Mouse (Mus musculus): ENCODE results near the gene Olfr1359. TPM values are rescaled to one million over a fixed set of nuclear protein-coding genes. Genes with fewer than 3 reads are reported as not detected.
"Not testable (repeated sequence)": the region's sequence is repeated elsewhere in the genome, so short reads cannot be mapped to it uniquely, and the experiment has no call there.

Gene Olfr1359
- total RNA-seq, 2 experiments from 2014 or later = not detected

GRCm38 (mm10) chr13:21722373-21722925 is 24.5 kb downstream of the Olfr1359 start:
- intact Hi-C loops (cut with DNase I; ENCODE audit: low total_unique reads) = no loop called here

GRCm38 (mm10) chr13:21722993-21723836 is 25.3 kb downstream of the Olfr1359 start:
- no peak for DNase-seq
- intact Hi-C loops (cut with DNase I; ENCODE audit: low total_unique reads) = no loop called here

More at GRCm38 (mm10) chr13:21722373-21722925, 24.5 kb downstream of the Olfr1359 start:
- no peak for DNase-seq

- intact Hi-C loops (cut with DNase I; ENCODE audit: low total_unique reads) = no loop called here
- no peak for DNase-seq
Measured at GRCm38 (mm10) chr13:21727948-21728572, 30.1 kb downstream of the Olfr1359 start.

- intact Hi-C loops (cut with DNase I; ENCODE audit: low total_unique reads) = no loop called here
- DNase-seq = no peak
Measured at GRCm38 (mm10) chr13:21729544-21729943, 31.6 kb downstream of the Olfr1359 start.

DNA sequence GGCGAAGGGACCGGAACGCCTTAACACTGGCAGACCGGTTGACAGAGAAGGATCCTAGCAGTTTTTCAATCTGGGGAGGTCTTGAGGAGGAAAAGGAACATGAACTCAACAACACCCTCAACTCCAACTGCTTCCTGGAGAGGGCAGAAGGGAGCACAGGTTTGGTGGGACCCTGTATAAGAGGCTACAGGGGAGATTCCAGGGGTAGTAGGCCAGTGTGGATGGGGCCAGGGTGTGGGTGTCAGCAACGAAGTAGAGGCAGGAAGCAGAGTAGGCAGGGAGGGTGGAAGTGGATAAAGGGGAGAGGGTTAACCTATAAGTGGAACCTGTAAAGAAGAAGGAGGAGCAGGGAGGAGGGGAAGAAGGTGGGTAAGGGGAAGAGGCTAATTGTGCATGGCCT is 35.6 kb downstream of the Olfr1359 start:
- DNase-seq = no peak
- intact Hi-C loops (cut with DNase I; ENCODE audit: low total_unique reads) = no loop called here

GRCm38 (mm10) chr13:21734010-21734905 is 36.3 kb downstream of the Olfr1359 start:
- peak; percentile 60 for DNase-seq
- intact Hi-C loops (cut with DNase I; ENCODE audit: low total_unique reads) = no loop called here

DNA sequence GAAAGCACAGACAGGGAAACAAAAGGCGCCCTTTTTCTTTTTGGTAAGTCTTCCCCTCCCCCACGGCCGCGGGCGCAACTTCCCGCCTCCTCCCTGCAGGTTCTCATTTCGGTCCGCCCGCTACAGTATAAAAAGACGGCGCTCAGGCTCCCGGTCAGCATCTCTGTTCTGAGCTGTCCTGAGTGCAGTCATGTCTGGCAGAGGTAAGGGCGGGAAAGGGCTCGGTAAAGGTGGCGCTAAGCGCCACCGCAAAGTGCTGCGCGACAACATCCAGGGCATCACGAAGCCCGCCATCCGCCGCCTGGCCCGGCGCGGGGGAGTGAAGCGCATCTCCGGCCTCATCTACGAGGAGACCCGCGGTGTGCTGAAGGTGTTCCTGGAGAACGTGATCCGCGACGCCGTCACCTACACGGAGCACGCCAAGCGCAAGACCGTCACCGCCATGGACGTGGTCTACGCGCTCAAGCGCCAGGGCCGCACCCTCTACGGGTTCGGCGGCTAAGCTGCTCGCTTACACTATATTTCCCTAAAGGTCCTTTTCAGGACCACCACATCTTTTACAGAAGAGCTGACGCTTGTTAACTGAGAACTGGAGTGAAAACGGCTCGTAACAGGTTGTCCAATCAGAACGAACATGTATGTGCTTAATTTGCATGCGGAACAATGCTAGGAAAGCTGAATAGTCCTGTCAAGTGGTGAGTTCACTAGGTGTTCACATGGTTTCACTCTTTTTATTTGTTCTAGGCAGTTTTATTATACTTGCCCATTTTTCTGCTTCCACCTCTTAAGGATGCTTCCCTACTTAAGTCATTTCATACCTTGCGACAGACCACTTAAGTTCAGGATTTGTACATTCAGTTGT is 37.2 kb downstream of the Olfr1359 start, which contains the start of gene Hist1h4j:
Gene Hist1h4j (plus strand): TSS at position 159 of the 862 bp plus-strand sequence.
- intact Hi-C loops (cut with DNase I; ENCODE audit: low total_unique reads) = not testable (repeated sequence)
- peak; percentile 52 for DNase-seq

DNA sequence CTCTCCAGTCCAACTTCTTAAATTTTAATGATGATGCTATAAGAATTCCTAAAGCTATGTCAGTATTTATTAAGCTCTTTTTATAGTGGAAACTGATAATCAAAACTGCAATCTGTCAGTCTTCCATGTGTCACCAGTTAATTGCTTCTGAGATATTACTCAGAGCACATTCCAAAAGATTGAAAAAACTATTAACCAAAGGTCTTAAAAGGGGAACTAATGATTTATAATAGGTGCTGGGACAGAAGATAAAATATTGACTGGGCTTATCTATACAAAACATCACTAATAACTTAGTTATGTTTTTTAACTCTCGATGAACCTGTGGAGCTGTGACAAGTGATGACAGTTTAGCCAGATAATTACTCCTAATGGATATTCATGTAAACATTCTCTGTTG is 47.1 kb downstream of the Olfr1359 start:
- no peak for DNase-seq
- intact Hi-C loops (cut with DNase I; ENCODE audit: low total_unique reads) = no loop called here

DNA sequence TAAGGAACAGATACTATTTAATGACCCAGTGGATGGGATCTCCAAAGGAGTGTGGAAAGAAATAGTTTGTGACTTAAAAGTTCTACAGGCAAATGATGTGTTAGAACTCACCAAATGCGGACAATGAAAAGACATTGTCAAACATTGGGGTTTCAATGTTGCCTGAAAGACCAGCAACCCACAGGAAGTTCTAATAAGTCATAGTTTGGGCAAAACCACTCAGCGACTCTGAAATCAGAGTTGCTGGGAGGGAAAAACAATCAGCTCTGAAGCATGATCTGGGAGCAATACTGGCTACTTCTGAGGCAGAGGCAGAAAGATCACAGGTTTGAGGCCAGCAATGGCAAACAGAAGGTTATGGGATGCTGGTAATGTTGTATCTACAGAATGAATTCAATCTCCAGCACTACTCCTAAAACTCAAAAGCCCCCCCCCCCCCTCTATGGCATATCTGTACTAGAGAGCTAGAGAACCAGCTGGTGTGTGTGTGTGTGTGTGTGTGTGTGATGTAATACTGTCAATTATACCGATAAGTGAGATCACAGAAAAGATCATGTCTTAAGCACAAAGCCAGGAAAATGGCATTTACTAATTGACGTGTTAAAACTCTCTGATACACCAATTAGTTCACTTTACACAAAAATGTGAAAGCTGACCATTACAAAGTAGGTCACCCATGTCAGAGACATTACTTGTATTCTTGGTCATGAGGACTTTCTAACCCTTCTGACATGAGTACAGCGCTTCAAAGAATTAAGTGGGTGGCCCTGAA is 51.7 kb downstream of the Olfr1359 start:
- DNase-seq = no peak
- intact Hi-C loops (cut with DNase I; ENCODE audit: low total_unique reads) = no loop called here

DNA sequence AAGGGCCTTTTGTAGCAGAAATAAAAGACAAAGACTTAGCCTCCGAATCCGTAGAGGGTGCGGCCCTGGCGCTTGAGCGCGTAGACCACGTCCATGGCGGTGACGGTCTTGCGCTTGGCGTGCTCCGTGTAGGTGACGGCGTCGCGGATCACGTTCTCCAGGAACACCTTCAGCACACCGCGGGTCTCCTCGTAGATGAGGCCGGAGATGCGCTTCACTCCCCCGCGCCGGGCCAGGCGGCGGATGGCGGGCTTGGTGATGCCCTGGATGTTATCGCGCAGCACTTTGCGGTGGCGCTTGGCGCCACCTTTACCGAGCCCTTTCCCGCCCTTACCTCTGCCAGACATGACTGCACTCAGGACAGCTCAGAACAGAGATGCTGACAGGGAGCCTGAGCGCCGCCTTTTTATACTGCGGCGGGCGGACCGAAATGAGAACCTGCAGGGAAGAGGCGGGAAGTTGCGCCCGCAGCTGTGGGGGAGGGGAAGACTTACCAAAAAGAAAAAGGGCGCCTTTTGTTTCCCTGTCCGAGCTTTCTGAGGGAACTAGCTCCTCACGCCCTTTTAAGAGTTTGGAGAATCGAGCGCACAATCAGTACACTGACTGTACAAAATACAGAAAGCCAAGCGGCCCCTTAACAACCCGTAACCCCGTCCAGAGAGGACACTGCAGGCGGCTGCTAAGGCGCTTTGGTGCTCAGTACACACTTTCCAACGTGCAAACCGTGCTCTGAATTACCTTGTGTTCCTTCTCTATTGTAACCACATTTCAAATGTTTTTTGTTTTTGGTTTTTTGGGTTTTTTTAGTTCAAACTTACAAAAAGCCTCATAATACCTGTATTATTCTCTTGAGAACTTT is 52.5 kb downstream of the Olfr1359 start, which contains the start of gene Hist1h4k:
Gene Hist1h4k (minus strand): TSS at position 347 of the 859 bp plus-strand sequence.
- intact Hi-C loops (cut with DNase I; ENCODE audit: low total_unique reads) = not testable (repeated sequence)
- peak; percentile 84 for DNase-seq

GRCm38 (mm10) chr13:21751417-21751816 is 53.5 kb downstream of the Olfr1359 start:
- no peak for DNase-seq
- intact Hi-C loops (cut with DNase I; ENCODE audit: low total_unique reads) = no loop called here

DNA sequence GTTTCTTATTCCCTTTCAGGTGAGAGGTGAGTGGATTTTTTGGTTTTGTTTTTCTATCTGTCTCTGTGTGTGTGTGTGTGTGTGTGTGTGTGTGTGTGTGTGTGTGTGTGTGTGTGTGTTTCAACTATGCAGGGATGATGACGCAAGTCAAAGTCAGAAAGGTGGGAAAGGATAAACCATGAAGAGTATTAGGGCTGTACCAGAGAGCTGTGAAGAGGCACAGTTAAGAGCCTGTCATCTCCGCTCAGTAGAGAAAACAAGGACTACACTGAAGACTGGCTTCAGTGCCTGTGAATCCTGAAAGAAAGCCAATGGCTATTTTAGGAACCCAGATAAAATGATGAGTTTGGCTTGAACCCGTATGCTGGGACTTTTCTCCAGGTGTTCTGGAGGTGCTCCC is 53.9 kb downstream of the Olfr1359 start:
- intact Hi-C loops (cut with DNase I; ENCODE audit: low total_unique reads) = no loop called here
- no peak for DNase-seq

DNA sequence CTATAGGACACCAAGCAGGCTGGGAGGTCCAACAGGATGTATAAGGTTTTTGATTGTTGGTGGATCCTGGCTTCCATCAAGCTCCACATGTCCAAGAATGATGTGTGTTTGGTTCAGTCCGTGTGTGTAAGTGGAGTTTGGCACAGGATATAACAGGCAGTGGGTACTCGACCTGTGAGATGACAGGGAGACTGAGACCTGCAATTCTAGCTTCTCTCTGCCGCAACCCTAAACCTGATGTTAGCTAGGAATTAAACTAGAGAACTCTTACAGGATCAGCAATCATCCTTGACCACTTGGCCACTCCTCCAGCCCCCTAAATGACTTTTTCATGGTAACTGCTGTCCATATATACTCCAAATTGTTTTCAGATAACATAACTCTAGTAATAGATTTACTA is 54.4 kb downstream of the Olfr1359 start:
- intact Hi-C loops (cut with DNase I; ENCODE audit: low total_unique reads) = no loop called here
- no peak for DNase-seq

GRCm38 (mm10) chr13:21753051-21753523 is 55.2 kb downstream of the Olfr1359 start:
- DNase-seq = no peak
- intact Hi-C loops (cut with DNase I; ENCODE audit: low total_unique reads) = no loop called here

DNA sequence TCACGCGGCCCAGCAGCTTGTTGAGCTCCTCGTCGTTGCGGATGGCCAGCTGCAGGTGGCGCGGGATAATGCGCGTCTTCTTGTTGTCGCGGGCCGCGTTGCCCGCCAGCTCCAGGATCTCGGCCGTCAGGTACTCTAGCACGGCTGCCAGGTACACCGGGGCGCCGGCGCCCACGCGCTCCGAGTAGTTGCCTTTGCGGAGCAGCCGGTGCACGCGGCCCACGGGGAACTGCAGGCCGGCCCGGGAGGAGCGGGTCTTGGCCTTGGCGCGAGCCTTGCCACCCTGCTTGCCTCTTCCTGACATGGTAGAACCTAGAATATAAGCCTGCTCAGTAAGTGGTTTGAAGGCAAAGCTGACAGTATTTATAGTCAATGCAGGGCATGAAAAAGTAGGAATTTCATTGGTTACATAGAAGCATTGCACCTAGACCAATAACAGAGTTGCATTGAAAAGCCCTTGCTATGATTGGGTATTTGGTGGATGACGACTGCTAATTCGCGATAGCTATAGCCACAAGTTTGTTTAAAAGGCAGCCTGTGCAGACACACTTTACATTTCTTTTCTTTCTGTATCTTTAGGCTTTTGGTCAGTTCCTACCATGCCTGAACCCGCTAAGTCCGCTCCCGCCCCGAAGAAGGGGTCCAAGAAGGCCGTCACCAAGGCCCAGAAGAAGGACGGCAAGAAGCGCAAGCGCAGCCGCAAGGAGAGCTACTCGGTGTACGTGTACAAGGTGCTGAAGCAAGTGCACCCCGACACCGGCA is 55.8 kb downstream of the Olfr1359 start, which contains the start of the genes Hist1h2ak and Hist1h2bn:
Gene Hist1h2ak (minus strand): TSS at position 304 of the 762 bp plus-strand sequence.
Gene Hist1h2bn (plus strand): TSS at position 600 of the 762 bp plus-strand sequence.
- DNase-seq; intact Hi-C loops (cut with DNase I; ENCODE audit: low total_unique reads): not testable (repeated sequence)

Data from gastrocnemius, postnatal 14 days (tissue).